Mouse (Mus musculus) cortical plate, adult 2 months (tissue): ENCODE data around the gene Wdr78.

Experiments used
- CTCF ChIP-seq: fragments of 200-500 bp; IDR thresholded peaks from 2 replicates; pipeline ENCODE4 v1.5.1; 2011; ENCODE audit warnings: mild to moderate bottlenecking, control low read depth, low read length; ENCODE audit not compliant: insufficient read depth; ENCODE audit errors: extremely low read depth
- POLR2A ChIP-seq: fragments of 200-500 bp; IDR thresholded peaks from 2 replicates; pipeline ENCODE4 v1.6.1; 2011; ENCODE audit warnings: mild to moderate bottlenecking, low read length, control low read depth; ENCODE audit not compliant: insufficient read depth; ENCODE audit errors: extremely low read depth

GRCm38 (mm10) chr4:103011823-103012222 is 102.5 kb downstream of the Wdr78 start:
- no peak for TF ChIP-seq CTCF
- TF ChIP-seq POLR2A, result no peak
